Mouse (Mus musculus) liver, adult 2 months (tissue): ENCODE results near the gene Mt3. TPM values are rescaled to one million over a fixed set of nuclear protein-coding genes. Genes with fewer than 3 reads are reported as not detected.
"Not testable (repeated sequence)": the region's sequence is repeated elsewhere in the genome, so short reads cannot be mapped to it uniquely, and the experiment has no call there.

ENCODE experiments used
- DNase-seq: peaks from one replicate; pipeline ENCODE4 v3.0.0-alpha.2; 2011; ENCODE audit warnings: low read depth, low spot score; ENCODE audit errors: extremely low read depth
- H3K27ac ChIP-seq: fragments of 200-500 bp; replicated peaks from 2 replicates; pipeline ENCODE4 v1.5.1; 2012; ENCODE audit warnings: low read depth, mild to moderate bottlenecking, control low read depth, inconsistent platforms, low read length; ENCODE audit not compliant: insufficient read depth
- H3K27me3 ChIP-seq: fragments of 200-500 bp; 2 replicates; pipeline ENCODE4 v1.6.1; 2012; ENCODE audit warnings: mild to moderate bottlenecking, moderate library complexity, low read length, inconsistent platforms; ENCODE audit not compliant: control insufficient read depth, insufficient read depth
- H3K36me3 ChIP-seq: fragments of 200-500 bp; 2 replicates; pipeline ENCODE4 v1.6.1; 2012; ENCODE audit warnings: low read length, inconsistent platforms; ENCODE audit not compliant: control insufficient read depth, insufficient read depth
- H3K4me1 ChIP-seq: fragments of 200-500 bp; 2 replicates; pipeline ENCODE4 v1.6.1; 2011; ENCODE audit warnings: low read length; ENCODE audit not compliant: control insufficient read depth, insufficient read depth
- H3K4me3 ChIP-seq: fragments of 200-500 bp; 2 replicates; pipeline ENCODE4 v1.5.1; 2011; ENCODE audit warnings: low read depth, mild to moderate bottlenecking, control low read depth, low read length, moderate library complexity; ENCODE audit not compliant: insufficient read depth
- H3K79me2 ChIP-seq: fragments of 200-500 bp; 2 replicates; pipeline ENCODE4 v1.6.1; 2012; ENCODE audit warnings: inconsistent platforms, mild to moderate bottlenecking, low read length, moderate library complexity; ENCODE audit not compliant: control insufficient read depth, insufficient read depth
- H3K9ac ChIP-seq: fragments of 200-500 bp; 2 replicates; pipeline ENCODE4 v1.6.1; 2012; ENCODE audit warnings: low read depth, mild to moderate bottlenecking, control low read depth, inconsistent platforms, low read length
- CTCF ChIP-seq: fragments of 200-500 bp; IDR thresholded peaks from 2 replicates; pipeline ENCODE4 v1.5.1; 2011; ENCODE audit warnings: low read depth, low read length, control low read depth
- POLR2A ChIP-seq: fragments of 200-500 bp; IDR thresholded peaks from 2 replicates; pipeline ENCODE4 v1.6.1; 2011; ENCODE audit warnings: low read length, control low read depth; ENCODE audit not compliant: insufficient read depth; ENCODE audit errors: extremely low read depth
- WGBS: fragments of 180-500 bp; shearing (Covaris S2); methylation state at CpG from one replicate; pipeline ENCODE4 v1.1.7; 2018; 5-methylcytosine and 5-hydroxymethylcytosine counted together
- polyA plus RNA-seq: library from polyadenylated mRNA; depleted of rRNA; stranded (reverse); fragments of >200 nt; gene quantifications from 2 replicates; pipeline ENCODE4 v1.2.3, GENCODE M21; 2012
- total RNA-seq: library from RNA; depleted of rRNA; stranded (reverse); fragments of >200 nt; gene quantifications from 2 replicates; pipeline ENCODE4 v1.2.3, GENCODE M21; 2014

Gene Mt3
- total and polyA plus RNA-seq, 2 experiments, result not detected

DNA sequence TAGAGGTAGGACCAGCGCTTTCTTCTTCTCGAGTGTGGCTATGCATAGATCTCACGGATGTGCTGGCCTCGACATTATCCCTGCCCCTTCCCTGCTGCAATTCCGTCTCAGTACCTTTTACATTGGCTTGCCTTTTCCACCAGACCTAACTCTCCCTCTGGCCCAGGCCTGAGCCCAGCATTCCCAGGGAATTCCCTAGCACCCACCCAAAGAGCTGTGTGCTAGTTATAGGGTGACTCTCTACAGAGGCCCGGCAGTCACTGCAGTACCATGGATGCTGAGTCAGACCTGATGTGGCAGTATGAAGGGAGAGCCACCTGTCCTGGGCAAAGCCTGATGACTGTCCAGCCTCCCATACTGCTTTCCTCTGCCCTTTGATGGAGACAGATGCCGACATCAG is 1.0 kb downstream of the Mt3 start:
- DNase-seq, result no peak
- WGBS, result 42% methylated on average over 7 of the region's 7 CpGs
- Histone ChIP-seq H3K79me2 (no peaks in the 10 kb centered on the region), H3K4me1 (no peaks in the 10 kb centered on the region), H3K9ac (no peak overlapping the region), H3K27me3 (no peaks in the 10 kb centered on the region), H3K36me3 (no peaks in the 10 kb centered on the region), H3K4me3 (no peak overlapping the region), H3K27ac (no peak overlapping the region)
- TF ChIP-seq CTCF (no peak), POLR2A (no peak)

- Histone ChIP-seq H3K36me3 (no peaks in the 10 kb centered on the region), H3K4me3 (no peak overlapping the region), H3K4me1 (no peaks in the 10 kb centered on the region), H3K27ac (no peak overlapping the region), H3K9ac (no peak overlapping the region), H3K27me3 (no peaks in the 10 kb centered on the region), H3K79me2 (no peaks in the 10 kb centered on the region)
- no peak for TF ChIP-seq POLR2A
- TF ChIP-seq CTCF, result no peak
- WGBS, result 71% methylated on average over 6 of the region's 6 CpGs
- no peak for DNase-seq
Observed at GRCm38 (mm10) chr8:94154537-94154936, 2.1 kb downstream of the Mt3 start.

- TF ChIP-seq POLR2A (no peak), CTCF (no peak)
- Histone ChIP-seq H3K4me1 (no peaks in the 10 kb centered on the region), H3K36me3 (no peaks in the 10 kb centered on the region), H3K27ac (no peak overlapping the region), H3K9ac (no peak overlapping the region), H3K4me3 (no peak overlapping the region), H3K79me2 (no peaks in the 10 kb centered on the region), H3K27me3 (no peaks in the 10 kb centered on the region)
- 58% methylated on average over 4 of the region's 4 CpGs for WGBS
- no peak for DNase-seq
Observed at GRCm38 (mm10) chr8:94156092-94156491, 3.7 kb downstream of the Mt3 start.

DNA sequence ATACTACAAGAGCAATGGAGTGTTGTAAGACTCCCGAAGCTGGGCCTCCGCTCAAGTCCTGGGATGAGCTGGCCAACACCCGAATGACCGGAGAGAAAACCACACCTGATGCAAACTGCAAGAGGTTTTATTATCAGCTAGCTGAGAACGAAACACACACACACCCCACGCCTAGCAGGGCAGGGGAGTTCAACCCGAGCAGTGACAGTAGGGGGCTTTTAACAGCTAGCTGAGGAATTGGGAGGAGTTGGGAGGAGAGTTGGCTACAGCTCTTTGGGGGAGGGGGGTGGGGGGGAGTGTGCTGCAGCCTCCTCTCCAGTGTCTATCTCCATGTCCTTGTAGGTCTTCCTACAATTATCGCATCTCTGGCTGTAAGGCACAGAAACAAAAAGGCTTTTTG is 13.4 kb downstream of the Mt3 start:
- not testable (repeated sequence) for H3K36me3 ChIP-seq, H3K27ac ChIP-seq, H3K79me2 ChIP-seq, H3K4me1 ChIP-seq, DNase-seq, H3K9ac ChIP-seq, H3K4me3 ChIP-seq, H3K27me3 ChIP-seq
- 63% methylated on average over 8 of the region's 8 CpGs for WGBS

DNA sequence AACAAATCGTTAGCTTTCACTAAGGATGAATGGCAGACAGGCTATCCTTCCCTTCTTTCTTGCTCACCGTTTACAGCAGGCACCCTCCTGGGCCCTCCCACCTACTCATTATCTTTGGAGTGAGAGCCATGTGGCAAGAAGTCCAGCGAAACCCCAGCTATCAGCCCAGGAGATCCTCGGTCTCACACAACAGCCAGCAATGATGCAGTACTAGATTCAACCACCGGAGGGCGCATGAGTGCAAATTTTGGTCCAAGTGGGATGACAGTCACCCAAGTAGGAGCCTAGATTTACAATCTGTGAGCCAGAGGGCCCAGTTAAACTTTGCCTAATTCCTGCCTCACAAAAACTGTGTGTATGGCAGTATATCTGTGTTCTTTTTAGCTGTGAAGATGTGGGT is 14.8 kb downstream of the Mt3 start:
- TF ChIP-seq CTCF (peak; percentile 81), POLR2A (no peak)
- no peaks in the 10 kb centered on the region for H3K79me2 ChIP-seq
- no peak overlapping the region for H3K27ac ChIP-seq
- 0 out of 2 replicates have a peak overlapping the region, but pooled peaks have one; percentile 7 for H3K9ac ChIP-seq
- DNase-seq, result peak; percentile 70
- H3K4me1 ChIP-seq, result peaks cover 19% of the 10 kb centered on the region
- WGBS, result 3% methylated on average over 6 of the region's 6 CpGs
- no peaks in the 10 kb centered on the region for H3K27me3 ChIP-seq
- H3K36me3 ChIP-seq, result no peaks in the 10 kb centered on the region
- no peak overlapping the region for H3K4me3 ChIP-seq

DNA sequence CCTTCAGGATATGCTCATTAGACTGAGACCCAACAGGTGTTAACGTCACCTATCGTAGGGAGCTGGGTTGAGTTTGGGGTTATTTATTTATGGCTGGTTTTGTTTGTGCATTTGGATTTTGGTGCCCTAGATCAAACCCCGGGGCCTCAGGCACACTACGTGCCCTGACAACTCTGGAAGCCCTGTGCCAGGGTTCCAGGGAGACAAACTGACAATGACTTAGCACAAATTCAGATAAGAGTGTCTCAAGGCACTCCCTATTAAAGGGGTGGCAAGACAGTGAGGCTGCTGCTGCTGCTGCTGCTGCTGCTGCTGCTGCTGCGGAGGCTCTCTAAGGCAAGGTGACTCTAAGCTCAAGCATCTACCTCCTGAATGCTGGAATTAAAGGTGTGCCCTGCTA is 17.1 kb downstream of the Mt3 start:
- H3K27ac ChIP-seq, result no peak overlapping the region
- H3K4me3 ChIP-seq, result no peak overlapping the region
- no peaks in the 10 kb centered on the region for H3K27me3 ChIP-seq
- TF ChIP-seq CTCF (no peak), POLR2A (no peak)
- H3K79me2 ChIP-seq, result no peaks in the 10 kb centered on the region
- WGBS, result 81% methylated on average over 5 of the region's 5 CpGs
- H3K4me1 ChIP-seq, result peaks cover 20% of the 10 kb centered on the region
- DNase-seq, result no peak
- H3K36me3 ChIP-seq, result no peaks in the 10 kb centered on the region
- no peak overlapping the region for H3K9ac ChIP-seq

DNA sequence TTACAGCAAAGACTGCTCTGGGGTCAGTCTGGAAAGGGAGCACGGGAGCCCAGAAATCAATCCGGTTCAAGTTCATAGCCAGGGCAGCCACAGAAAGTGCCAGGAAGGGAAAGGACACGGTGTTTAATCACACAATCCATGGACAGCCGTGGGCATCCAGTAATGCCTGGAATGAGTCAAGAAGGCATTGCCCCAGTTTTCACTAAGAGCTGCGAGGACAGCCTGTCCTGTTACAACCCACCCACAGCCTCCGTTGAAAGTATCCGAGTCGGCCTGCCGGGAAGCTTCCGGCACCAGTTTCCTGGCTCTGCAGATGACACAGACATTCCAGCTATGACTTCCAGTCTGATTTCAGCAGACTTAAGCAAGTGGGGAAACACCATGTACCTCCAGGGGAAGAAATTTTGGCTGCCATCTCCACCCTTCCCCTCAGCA is 18.9 kb downstream of the Mt3 start:
- Histone ChIP-seq H3K4me3 (no peak overlapping the region; the same call in 1 of the 2 replicates), H3K9ac (peak overlapping the region; percentile 77; the same call in 1 of the 2 replicates), H3K79me2 (no peaks in the 10 kb centered on the region), H3K36me3 (no peaks in the 10 kb centered on the region), H3K27ac (peak overlapping the region; percentile 62), H3K4me1 (peaks cover 14% of the 10 kb centered on the region), H3K27me3 (no peaks in the 10 kb centered on the region)
- DNase-seq, result peak; percentile 94
- WGBS, result 6% methylated on average over 10 of the region's 10 CpGs
- TF ChIP-seq POLR2A, result no peak
- no peak for TF ChIP-seq CTCF
